Mouse (Mus musculus): Measurements from ENCODE around the gene Spaar. TPM values are rescaled to one million over a fixed set of nuclear protein-coding genes. Genes with fewer than 3 reads are reported as not detected.
"Not testable (repeated sequence)": the region's sequence is repeated elsewhere in the genome, so short reads cannot be mapped to it uniquely, and the experiment has no call there.

Gene Spaar
- polyA plus RNA-seq, 1 experiment, result not detected

- Histone ChIP-seq H3K27me3 (ENCODE audit: control insufficient read depth) (no peaks in the 10 kb centered on the region), H3K9me3 (ENCODE audit: control insufficient read depth, low read length) (no peaks in the 10 kb centered on the region; the same call in 1 of the 2 replicates), H3K4me3 (replicated peaks) (no peak overlapping the region), H3K36me3 (ENCODE audit: control insufficient read depth) (no peaks in the 10 kb centered on the region), H3K4me1 (ENCODE audit: control insufficient read depth) (no peaks in the 10 kb centered on the region)
- TF ChIP-seq GATA1 (IDR thresholded peaks at IDR 0.05; ENCODE audit: low read length), result no peak
- TF ChIP-seq TAL1 (IDR thresholded peaks at IDR 0.05; ENCODE audit: low read length), result no peak
These were observed 38.5 kb downstream of the Spaar start for GRCm38 (mm10) chr4:43768341-43768740.

DNA sequence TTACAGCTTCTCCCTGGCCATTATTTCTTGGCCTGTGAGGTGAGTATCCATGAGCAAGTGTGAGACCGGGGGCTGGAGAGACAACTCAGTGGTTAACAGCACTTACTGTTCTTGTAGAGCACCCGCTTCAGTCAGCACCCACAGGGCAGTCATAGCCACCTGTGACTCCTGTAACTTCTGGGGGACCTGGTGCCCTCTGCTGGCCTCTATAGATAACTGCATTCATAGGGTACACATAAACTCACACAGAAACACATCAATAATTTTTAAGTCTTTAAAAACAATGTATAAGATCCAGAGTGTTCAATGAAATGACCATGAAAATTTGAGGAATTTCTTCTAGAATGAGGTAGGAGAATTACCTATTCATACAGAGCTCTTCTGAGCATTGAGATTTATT, 39.5 kb downstream of the Spaar start:
- TF ChIP-seq TAL1 (IDR thresholded peaks at IDR 0.05; ENCODE audit: low read length) (no peak), GATA1 (IDR thresholded peaks at IDR 0.05; ENCODE audit: low read length) (no peak)
- no peaks in the 10 kb centered on the region for H3K27me3 ChIP-seq (ENCODE audit: control insufficient read depth)
- no peaks in the 10 kb centered on the region for H3K36me3 ChIP-seq (ENCODE audit: control insufficient read depth)
- H3K4me3 ChIP-seq (replicated peaks), result no peak overlapping the region
- no peaks in the 10 kb centered on the region; the same call in 1 of the 2 replicates for H3K9me3 ChIP-seq (ENCODE audit: control insufficient read depth, low read length)
- H3K4me1 ChIP-seq (ENCODE audit: control insufficient read depth), result no peaks in the 10 kb centered on the region

GRCm38 (mm10) chr4:43770909-43771308, 41.1 kb downstream of the Spaar start, which contains the start of gene Olfr159:
Olfr159 (minus strand) TSS chr4:43771009.
- Histone ChIP-seq H3K4me1 (ENCODE audit: control insufficient read depth) (no peaks in the 10 kb centered on the region), H3K9me3 (ENCODE audit: control insufficient read depth, low read length) (no peaks in the 10 kb centered on the region; the same call in 1 of the 2 replicates), H3K36me3 (ENCODE audit: control insufficient read depth) (no peaks in the 10 kb centered on the region), H3K27me3 (ENCODE audit: control insufficient read depth) (no peaks in the 10 kb centered on the region), H3K4me3 (replicated peaks) (no peak within 1 kb of the TSS)
- TF ChIP-seq GATA1 (IDR thresholded peaks at IDR 0.05; ENCODE audit: low read length) (no peak), TAL1 (IDR thresholded peaks at IDR 0.05; ENCODE audit: low read length) (no peak)

DNA sequence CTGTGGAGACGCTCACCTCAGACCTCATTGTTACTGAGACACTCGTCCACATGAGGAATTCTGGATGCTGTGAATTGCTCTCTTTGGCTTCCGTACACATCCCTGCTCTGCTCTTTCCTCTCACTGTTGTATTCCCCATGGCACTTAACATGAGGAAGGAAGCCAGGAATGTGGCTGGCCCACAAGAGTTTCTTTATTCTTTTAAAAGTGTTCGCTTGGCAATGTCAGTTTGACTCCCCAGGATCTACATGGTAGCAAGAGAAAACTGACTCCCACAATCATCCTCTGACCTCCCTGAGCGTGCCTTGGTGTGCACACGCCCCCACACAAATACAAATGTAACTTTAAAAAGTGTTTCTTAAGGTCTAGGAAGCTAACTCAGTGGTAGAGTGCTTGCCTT, 41.8 kb downstream of the Spaar start:
- no peaks in the 10 kb centered on the region for H3K27me3 ChIP-seq (ENCODE audit: control insufficient read depth)
- H3K4me3 ChIP-seq (replicated peaks), result no peak overlapping the region
- H3K9me3 ChIP-seq (ENCODE audit: control insufficient read depth, low read length), result no peaks in the 10 kb centered on the region; the same call in 1 of the 2 replicates
- no peaks in the 10 kb centered on the region for H3K4me1 ChIP-seq (ENCODE audit: control insufficient read depth)
- no peaks in the 10 kb centered on the region for H3K36me3 ChIP-seq (ENCODE audit: control insufficient read depth)
- no peak for TF ChIP-seq TAL1 (IDR thresholded peaks at IDR 0.05; ENCODE audit: low read length)
- no peak for TF ChIP-seq GATA1 (IDR thresholded peaks at IDR 0.05; ENCODE audit: low read length)

DNA sequence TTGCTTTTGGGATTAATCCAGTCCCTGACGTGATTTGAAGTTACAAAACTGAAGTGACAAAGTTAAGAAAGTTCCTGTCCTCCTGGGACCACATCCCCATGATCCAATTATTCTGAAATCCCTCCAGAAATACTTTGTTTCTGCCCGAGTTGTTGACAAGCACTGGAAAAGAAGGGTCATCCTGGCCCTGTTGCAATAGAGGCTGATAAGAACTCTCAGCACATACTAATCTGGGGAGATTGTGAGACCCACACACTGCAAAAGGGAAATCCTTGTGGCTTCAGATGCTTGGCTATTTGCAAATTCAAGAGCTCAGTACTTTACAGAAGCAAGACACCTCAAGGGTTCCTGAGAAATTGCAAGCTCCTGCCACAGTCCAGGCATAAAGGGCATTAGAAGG, 42.5 kb downstream of the Spaar start:
- Histone ChIP-seq H3K4me3 (replicated peaks) (no peak overlapping the region), H3K9me3 (ENCODE audit: control insufficient read depth, low read length) (no peaks in the 10 kb centered on the region; the same call in 1 of the 2 replicates), H3K4me1 (ENCODE audit: control insufficient read depth) (no peaks in the 10 kb centered on the region), H3K36me3 (ENCODE audit: control insufficient read depth) (no peaks in the 10 kb centered on the region), H3K27me3 (ENCODE audit: control insufficient read depth) (no peaks in the 10 kb centered on the region)
- no peak for TF ChIP-seq TAL1 (IDR thresholded peaks at IDR 0.05; ENCODE audit: low read length)
- TF ChIP-seq GATA1 (IDR thresholded peaks at IDR 0.05; ENCODE audit: low read length), result no peak

GRCm38 (mm10) chr4:43795296-43795695, 65.5 kb downstream of the Spaar start:
- Histone ChIP-seq H3K4me1 (ENCODE audit: control insufficient read depth) (no peaks in the 10 kb centered on the region), H3K4me3 (replicated peaks) (no peak overlapping the region), H3K9me3 (ENCODE audit: control insufficient read depth, low read length) (no peaks in the 10 kb centered on the region), H3K36me3 (ENCODE audit: control insufficient read depth) (no peaks in the 10 kb centered on the region), H3K27me3 (ENCODE audit: control insufficient read depth) (no peaks in the 10 kb centered on the region)
- TF ChIP-seq TAL1 (IDR thresholded peaks at IDR 0.05; ENCODE audit: low read length) (no peak), GATA1 (IDR thresholded peaks at IDR 0.05; ENCODE audit: low read length) (no peak)

DNA sequence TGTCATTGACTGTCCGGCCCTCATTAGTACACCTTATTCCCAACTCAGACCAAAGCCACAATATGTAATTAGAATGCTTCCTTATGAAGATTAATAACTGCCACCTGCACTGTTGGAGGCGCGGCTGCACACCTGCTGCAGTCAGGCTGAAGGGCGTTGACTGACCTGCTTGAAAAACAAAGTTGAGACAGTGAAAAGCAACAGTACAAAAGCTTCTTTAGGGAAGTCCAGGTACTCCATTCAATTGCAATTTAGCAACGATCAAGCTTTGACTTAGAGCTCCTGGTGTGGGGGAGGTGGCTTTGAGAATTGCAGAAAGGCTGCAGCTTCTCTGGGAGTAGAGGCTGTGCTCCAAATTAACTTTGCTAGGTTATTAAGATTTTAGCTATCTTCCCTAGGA, 66.0 kb downstream of the Spaar start:
- not testable (repeated sequence) for H3K9me3 ChIP-seq (ENCODE audit: control insufficient read depth, low read length); H3K4me1 ChIP-seq (ENCODE audit: control insufficient read depth); H3K36me3 ChIP-seq (ENCODE audit: control insufficient read depth); H3K27me3 ChIP-seq (ENCODE audit: control insufficient read depth); H3K4me3 ChIP-seq (replicated peaks)

DNA sequence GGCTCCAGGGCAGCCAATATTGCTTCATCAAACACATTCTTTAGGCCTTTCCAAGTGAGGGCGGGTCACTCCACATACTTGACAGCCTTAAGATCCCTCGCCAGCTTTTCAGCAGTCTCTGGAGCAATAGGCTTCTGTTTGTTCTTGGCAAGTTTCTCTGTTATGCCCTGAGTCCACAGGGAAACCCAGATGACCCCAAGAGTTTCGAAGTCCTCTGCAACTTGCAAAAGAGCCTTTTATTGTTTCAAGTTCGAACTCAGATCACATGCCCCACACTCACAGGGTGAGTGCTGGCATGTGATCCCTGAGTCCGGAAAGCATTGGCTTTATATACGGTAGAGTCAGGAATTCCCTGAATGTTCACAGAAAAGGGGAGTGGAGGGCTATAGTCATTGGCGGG, 69.1 kb downstream of the Spaar start:
- Histone ChIP-seq H3K4me3 (replicated peaks) (no peak overlapping the region), H3K36me3 (ENCODE audit: control insufficient read depth) (no peaks in the 10 kb centered on the region), H3K9me3 (ENCODE audit: control insufficient read depth, low read length) (no peaks in the 10 kb centered on the region), H3K27me3 (ENCODE audit: control insufficient read depth) (no peaks in the 10 kb centered on the region), H3K4me1 (ENCODE audit: control insufficient read depth) (no peaks in the 10 kb centered on the region)
- TF ChIP-seq GATA1 (IDR thresholded peaks at IDR 0.05; ENCODE audit: low read length), result no peak
- TF ChIP-seq TAL1 (IDR thresholded peaks at IDR 0.05; ENCODE audit: low read length), result no peak

Other genes starting within 250 kb of the Spaar start
- gene Sit1, start 246.3 kb upstream of the Spaar start, polyA plus RNA-seq (2012), result not detected in 2 replicates
- 10.5 and 12.4 TPM in 2 replicates for gene Ccdc107, start 237.1 kb upstream of the Spaar start, polyA plus RNA-seq (2012)
- 9.4 and 10.5 TPM in 2 replicates for gene Arhgef39, start 230.3 kb upstream of the Spaar start, polyA plus RNA-seq (2012)
- gene Car9, start 223.1 kb upstream of the Spaar start, polyA plus RNA-seq (2012), result not detected in 2 replicates
- gene Tpm2, start 206.3 kb upstream of the Spaar start, polyA plus RNA-seq (2012), result 0.13 TPM in 1 of 2 replicates, not detected in the other
- 0.10 and 0.20 TPM in 2 replicates for gene Creb3, start 167.7 kb upstream of the Spaar start, polyA plus RNA-seq (2012)
- 17.6 and 19.2 TPM in 2 replicates for gene Tln1, start 167.3 kb upstream of the Spaar start, polyA plus RNA-seq (2012)
- gene Rgp1, start 151.3 kb upstream of the Spaar start, polyA plus RNA-seq (2012), result 3.5 and 7.2 TPM in 2 replicates
- gene Gba2, start 151.2 kb upstream of the Spaar start, polyA plus RNA-seq (2012), result 0.70 and 1.1 TPM in 2 replicates
- not detected in 2 replicates for gene Msmp, start 145.5 kb upstream of the Spaar start, polyA plus RNA-seq (2012)
- gene Npr2, start 98.1 kb upstream of the Spaar start, polyA plus RNA-seq (2012), result 0.15 TPM in 1 of 2 replicates, not detected in the other
- not detected in 2 replicates for gene Spag8, start 76.4 kb upstream of the Spaar start, polyA plus RNA-seq (2012)
- 3.9 and 4.6 TPM in 2 replicates for gene Hint2, start 73.6 kb upstream of the Spaar start, polyA plus RNA-seq (2012)
- gene Tmem8b, start 61.1 kb upstream of the Spaar start, polyA plus RNA-seq (2012), result 0.03 and 0.11 TPM in 2 replicates
- 0.03 and 0.04 TPM in 2 replicates for gene Fam221b, start 60.9 kb upstream of the Spaar start, polyA plus RNA-seq (2012)
- gene Olfr70, start 29.2 kb upstream of the Spaar start, polyA plus RNA-seq (2012), result not detected in 2 replicates
- not detected in 2 replicates for gene Olfr71, start 19.8 kb upstream of the Spaar start, polyA plus RNA-seq (2012)
- not detected in 2 replicates for gene Hrct1, start 2.8 kb upstream of the Spaar start, polyA plus RNA-seq (2012)
- not detected in 2 replicates for gene Olfr159, start 41.0 kb downstream of the Spaar start, polyA plus RNA-seq (2012)
- not detected in 2 replicates for gene Olfr156, start 93.9 kb downstream of the Spaar start, polyA plus RNA-seq (2012)
- gene Olfr157, start 110.2 kb downstream of the Spaar start, polyA plus RNA-seq (2012), result not detected in 2 replicates
- not detected in 2 replicates for gene Olfr155, start 121.5 kb downstream of the Spaar start, polyA plus RNA-seq (2012)
- not detected in 2 replicates for gene Reck, start 145.5 kb downstream of the Spaar start, polyA plus RNA-seq (2012)
- 3.0 and 3.8 TPM in 2 replicates for gene Glipr2, start 227.4 kb downstream of the Spaar start, polyA plus RNA-seq (2012)